Mouse (Mus musculus): ENCODE measurements at regions not wholly inside any gene's neighbourhood (a gene's known extent, or its start where the extent isn't known, plus 50 kb on each side); places are given as distances from the start of the nearest gene placed in this dataset.

DNA sequence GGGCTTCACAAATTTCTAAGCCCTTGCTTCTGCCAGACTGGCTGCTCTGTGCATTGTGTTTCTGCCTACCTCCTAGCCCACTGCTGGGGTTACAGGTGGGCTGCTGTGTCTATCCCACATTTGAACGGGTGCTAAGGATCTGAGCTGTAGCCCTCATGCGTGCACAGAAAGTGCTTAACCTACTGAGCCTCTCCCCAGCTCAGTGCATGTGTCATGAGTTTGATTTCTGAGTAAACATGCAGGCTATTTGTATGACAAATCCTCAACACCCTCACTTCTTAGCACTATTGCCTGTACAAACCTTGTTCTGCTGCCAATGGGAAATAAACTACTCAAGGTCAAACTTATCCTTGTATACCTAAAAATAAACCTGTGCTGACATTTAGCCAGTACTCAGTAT is 163.9 kb upstream of the Clnk start:
- DNase-seq (ENCODE audit: low read depth, low spot score): no peak

DNA sequence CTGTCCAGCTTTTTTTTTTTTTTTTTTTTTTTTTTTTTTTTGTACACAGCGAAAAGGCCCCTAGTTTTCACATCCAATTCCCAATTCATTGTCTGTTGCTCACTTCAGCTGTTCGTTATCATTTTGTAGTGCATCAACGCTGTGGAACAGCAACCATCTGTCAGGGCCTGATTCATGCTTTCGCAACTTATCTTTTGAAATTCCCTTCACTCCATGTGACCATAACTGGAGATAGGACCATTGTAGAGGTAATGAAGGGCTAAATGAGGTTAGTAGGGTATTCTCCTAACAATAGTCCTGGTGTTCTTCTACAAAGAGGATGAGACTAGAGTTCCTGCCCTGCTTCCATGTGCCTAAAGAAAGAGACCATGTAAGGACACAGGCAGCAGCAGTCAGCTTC is 146.6 kb upstream of the Clnk start:
- DNase-seq (ENCODE audit: low read depth, low spot score): no peak

DNA sequence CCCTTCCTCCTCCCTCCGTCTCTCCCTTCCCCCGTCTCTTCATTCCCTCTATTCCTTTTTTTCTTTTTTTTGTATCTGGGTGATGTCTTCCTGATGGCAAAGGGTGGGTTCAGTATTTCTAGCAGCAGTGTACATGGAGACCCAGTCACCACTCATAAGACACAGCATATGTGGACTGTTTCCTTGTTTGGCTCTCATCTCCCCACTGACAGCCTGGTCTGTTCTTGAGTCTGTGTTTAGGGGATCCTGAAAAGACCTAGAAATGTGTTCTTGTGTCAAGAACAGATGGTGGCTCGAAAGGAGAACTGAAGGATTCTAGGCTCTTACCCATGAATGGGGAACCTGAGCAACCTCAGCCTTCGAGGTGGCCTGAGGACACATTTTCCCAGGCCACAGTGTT is 124.0 kb upstream of the Clnk start:
- DNase-seq (ENCODE audit: low read depth, low spot score): no peak

DNA sequence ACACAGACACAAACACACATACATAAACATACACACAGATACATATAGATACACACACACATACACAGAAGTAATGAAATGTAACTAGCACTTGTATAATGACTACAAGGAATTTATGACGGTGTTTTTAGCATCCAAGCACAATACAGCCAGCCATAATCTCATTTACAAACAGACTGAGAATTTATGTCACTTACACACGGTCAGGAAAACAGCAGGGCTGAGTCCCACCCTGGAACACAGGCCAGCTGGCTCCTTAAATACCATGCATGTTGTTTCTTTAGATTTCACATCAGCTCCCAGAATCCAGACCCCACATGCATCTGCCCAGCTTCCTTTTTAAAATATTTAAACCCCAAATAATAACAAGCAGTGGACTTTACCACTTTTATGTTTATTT is 123.1 kb upstream of the Clnk start:
- DNase-seq (ENCODE audit: low read depth, low spot score): no peak

DNA sequence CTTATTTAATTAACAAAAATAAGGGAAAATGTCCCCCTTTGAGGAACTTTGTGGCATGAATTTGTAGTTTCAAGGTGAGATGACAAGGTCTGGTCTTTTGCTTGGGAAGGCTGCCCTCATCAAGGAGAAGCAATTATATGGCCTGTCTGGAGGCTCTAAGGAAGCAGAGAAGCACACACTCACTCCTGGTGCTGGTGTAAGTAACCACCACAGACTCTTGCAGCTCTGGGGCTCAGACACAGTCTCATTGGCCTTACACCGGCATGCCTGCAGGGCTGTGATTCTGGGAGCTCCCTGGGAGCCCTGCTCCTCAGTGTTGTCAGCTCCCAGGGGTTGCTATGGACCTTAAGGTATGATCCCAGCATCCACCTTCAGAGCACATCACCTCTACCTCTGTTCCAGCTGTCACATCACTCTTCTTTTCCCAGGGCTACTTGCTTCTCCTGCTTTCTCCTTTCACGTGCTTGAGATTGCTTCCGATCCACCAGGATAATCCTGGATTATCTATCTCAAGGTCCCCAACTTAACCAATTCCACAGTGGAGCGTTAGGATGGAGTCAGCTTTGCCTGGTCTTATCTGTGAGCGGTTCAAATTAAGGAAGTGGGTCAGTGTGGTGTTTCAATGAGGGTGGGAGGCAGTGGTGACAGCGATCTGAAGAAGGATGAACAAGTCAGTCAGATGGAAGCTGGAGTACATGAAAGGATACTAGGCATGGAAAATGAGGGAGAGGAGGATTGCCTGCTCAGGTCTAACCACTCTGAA is 96.0 kb upstream of the Clnk start:
- no peak for DNase-seq (ENCODE audit: low read depth, low spot score)

DNA sequence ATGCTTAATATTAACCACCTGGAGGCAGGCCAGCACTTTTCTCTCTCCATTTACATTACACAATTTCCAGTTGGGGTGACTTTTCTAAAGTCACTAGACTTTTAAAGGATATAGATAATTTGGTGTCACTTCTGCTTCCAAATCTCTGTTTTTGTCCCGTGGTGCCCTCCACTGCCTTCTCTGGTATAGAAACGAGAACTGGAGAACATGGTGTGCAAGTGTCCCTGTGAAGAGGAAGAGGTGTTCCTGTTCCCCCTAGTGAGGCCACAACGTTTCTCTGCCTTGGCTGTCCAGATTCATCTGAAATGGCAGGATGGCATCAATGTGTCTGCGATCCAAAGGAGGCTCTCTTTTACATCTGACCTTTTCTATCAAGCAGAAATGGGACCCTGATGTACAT is 93.9 kb upstream of the Clnk start:
- no peak for DNase-seq (ENCODE audit: low read depth, low spot score)

DNA sequence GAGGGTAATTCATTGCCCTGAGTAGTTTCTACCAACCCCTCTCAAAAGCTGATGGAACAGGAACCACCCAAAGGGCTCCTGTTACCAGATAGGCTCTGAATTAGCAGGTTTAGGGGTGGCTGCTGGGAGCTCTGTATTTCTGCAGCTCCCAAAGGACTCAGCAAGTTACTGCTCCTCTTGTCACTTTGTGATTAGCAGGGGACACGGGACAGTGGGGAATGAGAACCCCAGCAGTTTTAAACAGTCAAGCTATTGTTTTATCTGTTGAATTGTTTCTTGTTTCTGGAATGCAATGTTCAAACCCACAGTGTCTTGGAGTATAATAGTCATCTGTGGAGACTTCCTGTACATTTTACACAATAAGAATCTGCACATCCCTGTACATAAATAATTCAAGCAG is 90.4 kb upstream of the Clnk start:
- DNase-seq (ENCODE audit: low read depth, low spot score): no peak

DNA sequence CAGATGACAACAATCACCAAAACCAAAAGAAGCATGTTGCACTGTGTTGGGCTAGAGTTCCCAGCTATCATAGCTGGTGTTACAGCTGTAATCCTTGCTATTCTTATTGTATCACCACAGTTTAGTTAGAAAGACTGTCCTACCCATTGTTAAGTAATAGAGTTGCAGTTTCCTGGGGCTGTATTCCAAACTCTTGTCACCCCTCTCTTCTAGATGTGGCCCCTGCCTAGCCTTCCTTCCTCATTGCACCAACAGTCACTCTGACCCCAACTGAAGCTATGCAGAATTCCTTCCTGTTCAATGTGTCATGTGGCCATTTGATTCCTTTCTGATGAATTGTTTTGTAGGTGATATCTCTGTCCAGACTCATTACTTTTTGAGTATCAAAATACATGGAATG is 87.8 kb upstream of the Clnk start:
- no peak for DNase-seq (ENCODE audit: low read depth, low spot score)

DNA sequence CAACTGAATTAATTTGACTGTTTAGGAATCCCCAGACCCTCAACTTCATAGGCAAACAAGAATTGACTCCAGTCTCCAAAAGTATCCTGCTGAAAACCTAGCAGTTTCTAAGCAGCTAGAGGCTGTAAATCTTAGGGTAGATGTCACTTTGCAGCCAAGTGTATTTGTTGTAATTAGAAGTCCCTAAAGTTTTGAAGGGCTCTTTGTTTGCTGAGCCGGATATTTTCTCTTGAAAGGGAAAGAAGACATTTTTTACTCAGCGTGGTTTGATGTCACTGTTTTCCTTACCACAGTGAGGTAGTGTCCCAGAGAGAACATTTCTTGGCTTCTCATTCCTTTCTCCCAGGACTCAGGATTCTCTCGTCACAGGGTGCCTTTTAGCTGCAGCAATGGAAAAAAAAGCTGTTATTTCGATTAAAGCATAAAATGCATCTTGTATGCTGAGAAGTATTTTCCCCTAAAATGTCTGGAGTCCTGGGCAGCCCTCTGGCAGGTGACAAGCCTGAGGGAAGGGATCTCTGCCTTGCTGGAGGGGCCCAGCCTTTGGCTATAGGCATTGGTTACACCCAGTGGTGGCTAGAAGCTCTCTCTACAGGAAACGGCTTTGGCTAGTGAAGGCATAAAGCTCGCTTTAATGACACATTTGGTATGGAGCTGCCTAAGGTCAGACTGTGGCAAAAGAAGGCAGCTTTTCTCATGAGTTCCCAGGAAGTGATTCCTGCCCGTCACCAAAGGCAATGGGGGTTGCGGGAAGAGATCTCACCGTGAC is 74.1 kb upstream of the Clnk start:
- DNase-seq (ENCODE audit: low read depth, low spot score): no peak

DNA sequence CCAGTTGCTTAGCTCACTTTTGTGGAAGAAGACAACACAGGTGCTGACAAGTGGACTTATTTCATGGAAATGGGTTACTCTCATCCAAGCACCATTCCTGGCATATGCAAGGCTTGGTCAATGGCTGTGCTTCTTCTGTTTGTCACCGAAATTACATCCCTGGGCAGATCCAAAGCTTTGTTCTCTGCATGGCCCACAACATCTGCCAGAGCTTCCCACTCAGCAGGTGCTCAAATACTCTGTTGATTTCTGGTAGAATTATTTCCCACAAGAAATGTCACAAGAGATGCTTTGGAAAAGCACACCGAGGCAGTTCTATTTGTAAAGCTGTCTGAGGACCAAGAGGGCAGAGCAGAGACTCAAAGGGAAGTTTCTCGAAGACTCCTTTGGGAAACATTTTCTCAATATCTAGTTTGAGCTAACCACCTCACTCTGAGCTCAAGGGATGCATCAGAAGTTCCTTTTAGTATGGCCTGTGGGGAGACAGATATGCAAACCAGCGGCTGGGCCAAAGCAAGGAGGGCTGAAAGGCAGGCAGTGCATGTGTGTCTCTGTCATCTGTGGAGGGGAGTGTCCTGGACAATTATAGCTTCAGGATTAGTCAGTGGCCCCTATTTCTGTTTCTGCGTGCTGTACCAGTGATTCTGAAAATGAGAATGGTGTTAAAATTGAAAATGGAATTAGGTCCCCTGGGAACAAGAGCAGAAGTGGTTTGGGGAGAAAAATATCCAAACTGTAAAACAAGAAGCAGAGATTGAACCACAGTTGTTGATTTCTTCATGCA is 69.5 kb upstream of the Clnk start:
- DNase-seq (ENCODE audit: low read depth, low spot score): no peak

DNA sequence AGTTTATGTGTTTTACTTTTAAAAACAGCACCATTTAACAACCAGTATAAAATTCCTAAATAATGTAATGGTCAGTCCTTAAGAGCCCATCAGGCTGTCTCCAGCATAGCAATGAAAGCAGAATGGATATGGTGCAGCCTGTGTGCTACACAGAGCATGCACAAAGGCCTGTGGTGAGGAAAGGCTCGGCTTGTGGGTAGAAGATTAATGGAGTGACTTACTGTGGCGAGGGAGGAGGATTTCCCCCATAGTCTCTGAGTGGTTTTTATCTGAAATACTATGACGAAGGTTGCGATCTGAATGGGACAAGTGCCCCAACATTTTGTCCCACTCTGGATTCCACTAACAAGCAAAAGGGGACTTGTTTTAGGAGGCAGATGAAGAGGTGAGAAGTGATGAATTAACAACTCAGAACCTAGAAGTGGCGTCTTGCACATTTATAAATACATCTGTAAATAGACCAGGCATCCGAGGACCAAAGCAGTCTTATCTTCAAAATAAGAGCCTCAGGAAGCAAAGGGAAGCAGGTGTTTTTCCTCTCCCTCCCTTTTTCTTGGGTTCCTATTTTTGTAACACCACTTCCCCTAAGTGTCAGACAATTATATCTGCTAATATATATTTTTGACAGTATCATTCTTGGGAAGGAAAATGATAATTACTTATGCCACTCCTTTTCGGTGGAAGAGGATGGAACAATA is 55.9 kb upstream of the Clnk start:
- no peak for DNase-seq (ENCODE audit: low read depth, low spot score)

DNA sequence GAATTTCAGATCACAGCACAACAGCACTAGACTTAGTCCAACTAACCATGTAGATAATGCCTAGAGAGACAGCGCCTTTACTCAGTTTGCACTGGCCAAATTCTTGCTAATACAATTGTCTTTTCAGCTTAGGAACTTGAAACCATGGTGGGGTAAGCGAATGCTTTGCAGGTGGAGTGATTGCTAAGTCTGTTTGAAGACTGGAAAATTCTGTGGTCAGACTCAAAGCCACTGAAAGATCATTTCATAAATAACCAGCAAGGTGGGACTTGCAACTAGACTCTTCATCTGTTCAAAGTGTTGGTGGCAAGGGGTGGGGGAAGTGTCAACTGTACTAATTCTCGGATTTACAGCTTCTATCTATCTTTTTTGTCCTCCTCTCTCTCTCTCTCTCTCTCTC is 50.4 kb upstream of the Clnk start:
- no peak for DNase-seq (ENCODE audit: low read depth, low spot score)
